Mouse (Mus musculus) embryonic facial prominence, embryonic 11.5 days (tissue): Measurements from ENCODE around the gene Cdkal1. TPM values are rescaled to one million over a fixed set of nuclear protein-coding genes. Genes with fewer than 3 reads are reported as not detected.

Experiments
- ATAC-seq: fragments of 200-750 bp; cut with Nextera tagmentation; replicated peaks from 2 replicates; pipeline ENCODE4 v1.8.0; 2017; ENCODE audit warnings: low read depth; ENCODE audit not compliant: insufficient number of reproducible peaks, low FRiP score, low TSS enrichment
- DNase-seq: peaks from one replicate; pipeline ENCODE4 v3.0.0-alpha.2; 2015; ENCODE audit warnings: low spot score
- H3K27ac ChIP-seq: fragments of 300-500 bp; sonication (generic); replicated peaks from 2 replicates; pipeline ENCODE4 v1.5.1; 2014; ENCODE audit warnings: mild to moderate bottlenecking, low read depth, low read length, control low read depth
- H3K27me3 ChIP-seq: fragments of 300-500 bp; sonication (generic); 2 replicates; pipeline ENCODE4 v1.6.1; 2014; ENCODE audit warnings: mild to moderate bottlenecking, low read length, moderate library complexity, mixed read lengths; ENCODE audit not compliant: control insufficient read depth, insufficient read depth
- H3K36me3 ChIP-seq: fragments of 300-500 bp; sonication (generic); replicated peaks from 2 replicates; pipeline ENCODE4 v1.6.1; 2014; ENCODE audit warnings: low read depth, mild to moderate bottlenecking, low read length, moderate library complexity, mixed read lengths; ENCODE audit not compliant: control insufficient read depth, insufficient read depth
- H3K4me1 ChIP-seq: fragments of 300-500 bp; sonication (generic); 2 replicates; pipeline ENCODE4 v1.6.1; 2014; ENCODE audit warnings: low read length, mixed read lengths; ENCODE audit not compliant: control insufficient read depth, insufficient read depth
- H3K4me2 ChIP-seq: fragments of 300-500 bp; sonication (generic); 2 replicates; pipeline ENCODE4 v1.6.1; 2014; ENCODE audit warnings: low read depth, mild to moderate bottlenecking, control low read depth, low read length, moderate library complexity
- H3K4me3 ChIP-seq: fragments of 300-500 bp; sonication (generic); 2 replicates; pipeline ENCODE4 v1.5.1; 2014; ENCODE audit warnings: low read depth, low read length, control low read depth
- H3K9ac ChIP-seq: fragments of 300-500 bp; sonication (generic); replicated peaks from 2 replicates; pipeline ENCODE4 v1.6.1; 2014; ENCODE audit warnings: mild to moderate bottlenecking, control low read depth, low read length
- H3K9me3 ChIP-seq: fragments of 300-500 bp; sonication (generic); replicated peaks from 2 replicates; pipeline ENCODE4 v1.6.1; 2016; ENCODE audit warnings: mild to moderate bottlenecking, low read length, inconsistent platforms, mixed read lengths; ENCODE audit not compliant: control insufficient read depth
- WGBS: fragments of 180-500 bp; shearing (Covaris S2); extraction: QIAGEN DNeasy Blood & Tissue Kit; methylation state at CpG from one replicate; pipeline ENCODE4 v1.1.7; 2014; 5-methylcytosine and 5-hydroxymethylcytosine counted together
- polyA plus RNA-seq: library from polyadenylated mRNA; unstranded; fragments of >200 nt; fragmentation: Nextera tagmentation; extraction: Ambion mirVana; gene quantifications from 2 replicates; pipeline ENCODE4 v1.2.1, GENCODE M21; 2014

Gene Cdkal1
- polyA plus RNA-seq, 1 experiment from 2014 or later: 39.6 TPM

GRCm38 (mm10) chr13:29601033-29601432 is 254.4 kb downstream of the Cdkal1 start:
- Histone ChIP-seq H3K9me3 (no peaks in the 10 kb centered on the region), H3K27ac (no peak overlapping the region), H3K27me3 (no peaks in the 10 kb centered on the region), H3K9ac (no peak overlapping the region), H3K36me3 (no peaks in the 10 kb centered on the region), H3K4me1 (no peaks in the 10 kb centered on the region), H3K4me3 (no peak overlapping the region), H3K4me2 (no peak overlapping the region)
- no peak for ATAC-seq
- no peak for DNase-seq
- 95% methylated on average over 2 of the region's 2 CpGs for WGBS

- DNase-seq (no peak), ATAC-seq (no peak)
- 52% methylated on average over 2 of the region's 2 CpGs for WGBS
- no peak overlapping the region for H3K4me3 ChIP-seq
- H3K27ac ChIP-seq: no peak overlapping the region
- no peak overlapping the region for H3K4me2 ChIP-seq
- no peaks in the 10 kb centered on the region for H3K36me3 ChIP-seq
- H3K9ac ChIP-seq: no peak overlapping the region
- no peaks in the 10 kb centered on the region for H3K4me1 ChIP-seq
- no peaks in the 10 kb centered on the region for H3K27me3 ChIP-seq
- H3K9me3 ChIP-seq: no peaks in the 10 kb centered on the region
Measured at GRCm38 (mm10) chr13:29599646-29600045, 255.8 kb downstream of the Cdkal1 start.

- ATAC-seq (no peak), DNase-seq (no peak)
- Histone ChIP-seq H3K4me1 (no peaks in the 10 kb centered on the region), H3K36me3 (no peaks in the 10 kb centered on the region), H3K4me3 (no peak overlapping the region), H3K4me2 (no peak overlapping the region), H3K27ac (no peak overlapping the region), H3K9ac (no peak overlapping the region), H3K9me3 (no peaks in the 10 kb centered on the region), H3K27me3 (no peaks in the 10 kb centered on the region)
- WGBS: 62% methylated on average over 3 of the region's 3 CpGs
Measured at GRCm38 (mm10) chr13:29596735-29597134, 258.7 kb downstream of the Cdkal1 start.

- DNase-seq (no peak), ATAC-seq (no peak)
- H3K27me3 ChIP-seq: no peaks in the 10 kb centered on the region
- no peaks in the 10 kb centered on the region for H3K9me3 ChIP-seq
- no peak overlapping the region for H3K4me2 ChIP-seq
- no peak overlapping the region for H3K27ac ChIP-seq
- no peaks in the 10 kb centered on the region for H3K36me3 ChIP-seq
- no peak overlapping the region for H3K4me3 ChIP-seq
- H3K9ac ChIP-seq: no peak overlapping the region
- no peaks in the 10 kb centered on the region for H3K4me1 ChIP-seq
- 94% methylated on average over 3 of the region's 3 CpGs for WGBS
Measured at GRCm38 (mm10) chr13:29593096-29593495, 262.4 kb downstream of the Cdkal1 start.

- Histone ChIP-seq H3K27me3 (no peaks in the 10 kb centered on the region), H3K36me3 (no peaks in the 10 kb centered on the region), H3K4me3 (no peak overlapping the region), H3K9me3 (no peaks in the 10 kb centered on the region), H3K4me1 (no peaks in the 10 kb centered on the region), H3K9ac (no peak overlapping the region), H3K27ac (no peak overlapping the region), H3K4me2 (no peak overlapping the region)
- DNase-seq (no peak), ATAC-seq (no peak)
- 92% methylated on average over 5 of the region's 5 CpGs for WGBS
Measured at GRCm38 (mm10) chr13:29590685-29591084, 264.8 kb downstream of the Cdkal1 start.

- no peaks in the 10 kb centered on the region for H3K4me1 ChIP-seq
- no peak for DNase-seq
Measured at GRCm38 (mm10) chr13:29590164-29590563, 265.3 kb downstream of the Cdkal1 start.

GRCm38 (mm10) chr13:29588693-29589092 is 266.8 kb downstream of the Cdkal1 start:
- H3K36me3 ChIP-seq: no peaks in the 10 kb centered on the region
- no peak for ATAC-seq
- H3K27me3 ChIP-seq: no peaks in the 10 kb centered on the region
- no peaks in the 10 kb centered on the region for H3K4me1 ChIP-seq
- H3K4me2 ChIP-seq: no peak overlapping the region
- no peak overlapping the region for H3K9ac ChIP-seq
- H3K27ac ChIP-seq: no peak overlapping the region
- DNase-seq: no peak
- H3K4me3 ChIP-seq: no peak overlapping the region
- H3K9me3 ChIP-seq: no peaks in the 10 kb centered on the region
- 89% methylated on average over 4 of the region's 4 CpGs for WGBS

More at GRCm38 (mm10) chr13:29590164-29590563, 265.3 kb downstream of the Cdkal1 start:
- Histone ChIP-seq H3K4me3 (no peak overlapping the region), H3K4me2 (no peak overlapping the region), H3K9ac (no peak overlapping the region), H3K27me3 (no peaks in the 10 kb centered on the region), H3K27ac (no peak overlapping the region), H3K9me3 (no peaks in the 10 kb centered on the region), H3K36me3 (no peaks in the 10 kb centered on the region)
- 91% methylated on average over 5 of the region's 5 CpGs for WGBS
- ATAC-seq: no peak

- ATAC-seq: no peak
- DNase-seq: no peak
- Histone ChIP-seq H3K4me2 (no peak overlapping the region), H3K27ac (no peak overlapping the region), H3K27me3 (no peaks in the 10 kb centered on the region), H3K4me3 (no peak overlapping the region), H3K36me3 (no peaks in the 10 kb centered on the region), H3K9me3 (no peaks in the 10 kb centered on the region), H3K4me1 (no peaks in the 10 kb centered on the region; the same call in 1 of the 2 replicates), H3K9ac (no peak overlapping the region)
- WGBS: 85% methylated on average over 9 of the region's 9 CpGs
Measured at GRCm38 (mm10) chr13:29581762-29582700, 273.4 kb downstream of the Cdkal1 start.
